Mouse (Mus musculus) megakaryocyte, embryonic 14.5 days (primary cell): ENCODE data around the gene Rsph1. TPM values are rescaled to one million over a fixed set of nuclear protein-coding genes. Genes with fewer than 3 reads are reported as not detected.

Source experiments
- H3K27me3 ChIP-seq: replicated peaks from 2 replicates; pipeline ENCODE3; 2012; ENCODE audit warnings: inconsistent platforms
- H3K36me3 ChIP-seq: replicated peaks from 2 replicates; pipeline ENCODE3; 2012; ENCODE audit warnings: low read length, inconsistent platforms, mixed read lengths
- H3K4me1 ChIP-seq: 2 replicates; pipeline ENCODE4 v1.6.1; 2012; ENCODE audit warnings: inconsistent platforms
- H3K4me3 ChIP-seq: replicated peaks from 2 replicates; pipeline ENCODE3; 2012; ENCODE audit warnings: moderate library complexity, mild to moderate bottlenecking, inconsistent platforms
- H3K9me3 ChIP-seq: 2 replicates; pipeline ENCODE4 v1.6.1; 2012; ENCODE audit warnings: inconsistent platforms
- FLI1 ChIP-seq: IDR thresholded peaks from 2 replicates; pipeline ENCODE4 v1.6.1; 2012; ENCODE audit warnings: low read length, inconsistent platforms, mixed read lengths
- GATA1 ChIP-seq: IDR thresholded peaks from 3 replicates; pipeline ENCODE4 v1.6.1; 2012; ENCODE audit warnings: mixed read lengths, low read length, inconsistent platforms, borderline replicate concordance
- polyA plus RNA-seq: library from polyadenylated mRNA; stranded (reverse); fragments of >175 nt; gene quantifications from 2 replicates; pipeline ENCODE4 v1.2.3, GENCODE M21; 2012; ENCODE audit warnings: low replicate concordance; ENCODE audit not compliant: insufficient read depth

Rsph1 gene
- polyA plus RNA-seq, result 0.12 TPM in 1 of 2 replicates, not detected in the other

DNA sequence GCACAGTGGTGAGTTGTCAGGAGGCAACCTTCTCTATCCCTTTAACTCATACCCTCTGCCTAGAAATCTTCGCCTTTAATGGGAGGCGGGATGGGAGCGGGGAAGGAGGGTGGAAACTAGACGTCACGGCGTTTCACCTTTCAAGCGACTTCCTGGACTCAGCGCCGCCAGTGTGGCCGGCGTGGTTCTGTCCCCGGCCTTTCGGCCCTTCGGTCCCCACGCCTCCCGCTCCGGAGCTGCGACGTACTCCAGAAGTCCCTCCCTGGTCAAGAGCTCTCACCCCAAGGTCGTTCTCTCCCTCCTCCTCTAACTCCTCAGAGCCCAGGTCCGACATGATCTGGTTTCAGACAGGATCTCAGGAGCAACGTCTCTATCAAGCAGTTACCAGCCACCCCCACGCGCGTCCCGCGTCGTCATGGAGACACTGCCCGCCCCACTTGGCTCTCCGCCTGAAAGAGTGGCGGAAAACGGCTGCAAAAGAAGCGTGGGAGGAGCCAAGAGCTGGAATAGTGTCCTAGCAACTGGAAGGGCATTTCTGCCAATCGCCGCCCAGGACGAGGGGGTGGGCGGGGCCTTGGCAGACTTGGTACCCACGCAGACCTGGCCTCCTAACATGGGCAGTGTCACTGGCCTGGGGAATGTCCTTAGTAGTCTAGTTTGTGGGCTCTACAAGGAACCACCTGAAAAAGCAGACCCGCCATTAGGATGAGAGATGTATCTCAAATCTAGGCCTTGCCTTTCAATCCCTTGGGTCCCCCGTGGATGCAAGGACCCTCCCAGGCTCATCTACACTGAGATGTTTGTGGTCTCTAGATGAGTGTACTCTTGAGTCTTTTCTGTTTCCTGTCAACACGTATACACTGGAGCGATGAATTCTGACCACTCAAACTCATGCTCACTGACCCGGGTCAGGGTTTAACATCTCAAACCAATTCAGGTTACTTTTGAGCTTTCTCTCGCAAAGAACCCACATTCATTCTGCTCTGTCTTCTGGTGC lies at the start of gene Rsph1:
Rsph1 (minus strand) TSS at position 462 of the 997 bp plus-strand sequence.
- H3K4me1 ChIP-seq, result peaks cover 42% of the 10 kb centered on the region
- no peaks in the 10 kb centered on the region for H3K36me3 ChIP-seq
- TF ChIP-seq GATA1 (no peak), FLI1 (no peak)
- peak within 1 kb of the TSS; percentile 85 for H3K4me3 ChIP-seq
- no peaks in the 10 kb centered on the region for H3K9me3 ChIP-seq
- peaks cover 53% of the 10 kb centered on the region for H3K27me3 ChIP-seq

DNA sequence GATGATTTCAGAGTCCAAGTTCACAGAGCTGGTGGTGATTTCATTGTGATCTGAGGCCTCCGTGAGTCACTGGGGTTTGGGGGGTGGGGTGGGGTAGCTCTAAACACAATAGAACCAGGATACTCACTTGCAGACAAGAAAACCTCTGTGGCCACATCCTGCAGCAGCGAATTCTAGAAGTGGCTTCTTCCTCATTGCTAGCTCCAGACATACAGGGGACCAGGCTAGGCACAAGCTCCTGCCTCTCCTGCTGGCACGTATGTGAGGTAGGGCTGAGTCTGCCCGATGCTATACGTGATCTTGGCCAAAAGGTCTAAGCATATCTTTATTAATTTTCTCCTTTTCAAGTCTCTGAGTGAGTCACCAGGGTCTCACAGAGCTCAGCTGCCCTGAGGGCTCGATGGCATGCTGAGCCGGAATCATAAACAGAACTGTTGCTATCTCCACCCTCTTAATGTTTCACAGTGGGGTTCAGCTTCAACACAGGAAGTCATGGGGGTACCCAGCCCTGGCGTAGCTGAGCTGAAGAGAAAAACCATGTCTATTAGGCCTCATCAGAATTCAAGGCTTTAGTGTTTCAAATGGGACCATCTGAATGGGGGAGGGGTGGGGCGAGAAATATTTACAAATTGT lies 49.2 kb upstream of the Rsph1 start:
- Histone ChIP-seq H3K27me3 (peaks cover 3% of the 10 kb centered on the region), H3K4me3 (peak overlapping the region; percentile 67), H3K9me3 (peaks cover 4% of the 10 kb centered on the region), H3K36me3 (peaks cover 72% of the 10 kb centered on the region), H3K4me1 (peaks cover 56% of the 10 kb centered on the region)
- TF ChIP-seq GATA1 (no peak), FLI1 (no peak)

DNA sequence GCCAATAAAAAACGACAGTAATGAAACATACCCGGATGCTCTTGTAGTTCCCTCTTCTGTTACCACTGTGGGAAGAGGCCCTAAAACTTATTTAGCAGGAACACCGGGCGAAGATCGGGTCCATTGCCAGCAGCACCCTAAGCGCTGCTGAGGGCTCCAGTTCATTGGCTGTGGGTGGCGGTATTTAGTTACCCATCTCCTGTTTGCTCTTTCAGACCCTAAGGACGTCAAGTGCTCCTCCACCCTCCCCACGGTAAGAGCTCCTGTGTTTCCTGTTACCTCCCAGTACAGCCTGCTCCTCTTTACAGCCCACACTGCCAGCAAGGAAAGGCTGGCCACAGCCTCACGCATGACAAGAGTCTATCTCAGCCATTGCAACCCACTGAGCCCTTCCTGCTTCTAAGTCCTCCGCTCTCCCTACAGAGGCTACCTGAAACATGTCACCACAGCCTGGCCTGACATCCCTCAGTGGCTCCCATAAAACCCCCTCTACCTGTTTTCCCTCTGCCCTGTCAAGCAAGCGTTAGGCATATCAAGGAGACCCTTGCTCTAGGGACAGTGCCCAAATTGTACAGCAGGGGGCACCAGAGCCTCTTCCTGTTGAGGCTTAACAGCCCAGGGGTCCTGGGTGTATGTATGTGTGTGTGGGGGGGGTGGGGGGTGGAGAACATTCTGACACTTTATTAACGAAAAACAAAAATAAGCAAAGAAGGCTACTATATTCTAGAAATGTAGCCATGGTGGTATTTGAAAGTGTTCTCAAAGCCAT lies 48.5 kb upstream of the Rsph1 start:
- no peak for TF ChIP-seq GATA1
- Histone ChIP-seq H3K27me3 (peaks cover 3% of the 10 kb centered on the region), H3K4me3 (peak overlapping the region; percentile 50), H3K4me1 (peaks cover 56% of the 10 kb centered on the region), H3K9me3 (no peaks in the 10 kb centered on the region), H3K36me3 (peaks cover 71% of the 10 kb centered on the region)

DNA sequence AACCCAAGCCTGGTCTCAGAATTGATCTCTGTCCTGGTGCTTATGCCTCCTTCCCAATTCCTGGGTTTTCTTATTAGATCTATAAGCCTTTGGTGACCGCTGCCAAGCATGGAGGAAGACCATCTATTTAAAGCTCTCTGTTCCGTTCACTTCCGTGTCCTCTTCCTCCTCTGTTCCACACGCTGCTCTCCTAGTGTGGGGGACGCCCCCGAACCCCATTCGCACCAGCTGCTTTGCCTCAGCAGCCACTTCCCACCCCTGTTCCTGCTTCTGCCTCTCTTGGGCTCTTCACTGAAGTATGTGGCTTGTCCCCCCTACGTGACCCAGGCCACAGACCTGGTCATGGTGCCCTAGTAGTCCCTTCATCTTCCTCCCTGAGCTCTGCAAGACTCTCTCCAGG lies 47.0 kb upstream of the Rsph1 start:
- no peak overlapping the region for H3K4me3 ChIP-seq
- peaks cover 73% of the 10 kb centered on the region for H3K36me3 ChIP-seq
- H3K4me1 ChIP-seq, result peaks cover 45% of the 10 kb centered on the region
- peaks cover 3% of the 10 kb centered on the region for H3K27me3 ChIP-seq
- TF ChIP-seq FLI1 (no peak), GATA1 (no peak)
- no peaks in the 10 kb centered on the region for H3K9me3 ChIP-seq

DNA sequence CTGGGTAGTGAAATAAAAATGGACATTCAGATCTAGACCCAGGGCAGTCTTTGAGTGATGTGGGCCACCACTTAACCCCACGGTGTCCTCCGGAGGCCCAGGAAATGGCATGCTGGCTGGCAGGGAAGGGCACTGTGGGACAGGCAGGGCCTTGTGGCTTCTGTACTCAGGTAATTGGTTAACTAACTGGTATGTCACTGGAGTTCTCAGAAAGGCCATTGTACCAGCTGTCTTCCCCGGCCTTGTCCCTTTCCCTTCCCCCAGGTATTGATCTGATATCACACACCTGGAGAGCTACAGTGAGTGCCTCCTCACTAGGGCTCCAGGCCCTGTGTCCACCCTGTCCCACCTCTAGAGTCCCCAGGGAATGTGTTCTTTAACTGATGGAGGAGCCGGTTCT lies 46.2 kb upstream of the Rsph1 start:
- Histone ChIP-seq H3K4me1 (peaks cover 37% of the 10 kb centered on the region), H3K36me3 (peaks cover 71% of the 10 kb centered on the region), H3K27me3 (peaks cover 3% of the 10 kb centered on the region), H3K4me3 (no peak overlapping the region), H3K9me3 (no peaks in the 10 kb centered on the region)
- TF ChIP-seq GATA1 (no peak), FLI1 (no peak)

DNA sequence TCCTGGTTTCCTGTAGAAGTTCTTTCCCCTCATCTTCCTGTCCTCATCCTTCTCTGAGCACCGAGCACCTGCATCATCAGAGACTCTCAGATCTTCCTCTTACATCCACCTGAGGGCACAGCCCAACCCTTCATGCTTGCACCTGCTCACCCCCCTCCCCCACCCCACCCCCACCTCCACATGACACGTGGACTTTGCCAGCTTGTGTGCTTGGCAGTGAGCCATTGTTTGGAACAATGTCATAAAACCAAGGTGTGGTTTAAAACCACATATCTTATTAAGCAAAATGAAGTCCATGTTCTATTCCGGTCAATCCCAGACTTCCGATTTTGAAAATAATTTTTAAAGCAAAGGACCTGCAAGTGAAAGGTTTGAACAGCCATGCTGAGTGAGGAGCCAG lies 45.3 kb upstream of the Rsph1 start:
- Histone ChIP-seq H3K4me1 (peaks cover 33% of the 10 kb centered on the region), H3K9me3 (no peaks in the 10 kb centered on the region), H3K4me3 (no peak overlapping the region), H3K36me3 (peaks cover 75% of the 10 kb centered on the region), H3K27me3 (peaks cover 3% of the 10 kb centered on the region)
- TF ChIP-seq FLI1 (no peak), GATA1 (no peak)

DNA sequence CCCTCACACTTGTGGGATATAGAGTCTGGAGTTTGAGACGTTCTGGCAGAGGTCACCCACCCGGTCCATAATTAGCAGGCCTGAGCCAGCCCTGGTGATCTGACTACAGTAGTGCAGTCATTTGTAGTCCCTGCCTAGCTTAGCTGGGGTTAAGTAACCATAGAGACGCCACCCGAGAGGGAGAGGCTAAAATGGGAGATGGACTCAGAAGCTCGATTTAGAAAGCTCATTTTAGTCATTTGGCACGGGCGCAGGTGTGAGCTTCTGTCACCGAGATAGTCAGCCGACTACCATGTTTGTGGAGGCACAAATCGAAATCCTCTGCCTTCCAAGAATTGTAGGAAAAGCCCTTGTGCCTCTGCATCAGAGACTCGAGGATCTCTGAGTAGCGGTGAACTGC lies 44.2 kb upstream of the Rsph1 start:
- Histone ChIP-seq H3K27me3 (peaks cover 3% of the 10 kb centered on the region), H3K9me3 (no peaks in the 10 kb centered on the region), H3K4me3 (no peak overlapping the region), H3K4me1 (peaks cover 23% of the 10 kb centered on the region), H3K36me3 (peaks cover 83% of the 10 kb centered on the region)
- TF ChIP-seq FLI1, result no peak
- TF ChIP-seq GATA1, result no peak

DNA sequence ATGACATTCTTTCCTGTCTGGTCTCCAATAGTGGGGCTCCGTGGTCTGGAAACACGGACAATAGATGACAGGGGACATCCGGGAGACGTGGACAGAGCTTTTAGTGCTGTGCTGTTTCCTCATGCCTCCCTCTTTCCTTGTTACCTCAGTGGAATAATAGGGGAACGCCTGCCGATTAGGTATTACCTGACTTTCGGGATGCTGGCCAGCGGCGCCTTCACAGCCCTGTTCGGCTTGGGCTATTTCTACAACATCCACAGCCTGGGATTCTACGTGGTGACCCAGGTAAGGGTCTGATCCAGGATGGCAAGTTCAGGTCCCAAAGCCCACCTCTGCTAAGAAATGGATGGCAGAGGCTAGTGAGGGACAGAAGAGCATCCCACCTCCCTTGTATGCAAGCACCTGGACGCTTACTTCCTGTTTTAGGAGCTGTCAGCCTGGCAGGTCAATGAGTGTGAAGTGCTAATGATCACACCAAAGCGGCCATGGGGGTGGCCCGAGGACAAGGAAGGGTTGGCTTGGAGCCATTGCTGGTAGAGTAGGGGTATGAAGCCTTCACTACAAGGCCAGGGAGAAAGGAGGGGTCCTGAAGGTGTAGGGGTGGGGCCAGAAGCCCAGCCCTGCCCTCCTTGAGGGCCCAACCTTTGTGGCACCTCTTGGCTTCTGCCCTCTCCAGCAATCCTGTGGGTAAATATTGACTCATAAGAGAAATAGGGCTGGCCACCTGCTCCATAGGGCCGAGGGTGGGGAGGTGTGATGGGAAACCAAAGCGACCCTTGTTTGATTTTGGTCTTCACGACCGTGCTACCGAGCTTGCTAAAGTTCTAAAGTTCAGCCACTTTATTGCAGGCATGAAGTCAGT lies 42.0 kb upstream of the Rsph1 start:
- no peaks in the 10 kb centered on the region for H3K9me3 ChIP-seq
- no peaks in the 10 kb centered on the region for H3K27me3 ChIP-seq
- H3K36me3 ChIP-seq, result peaks cover 86% of the 10 kb centered on the region
- TF ChIP-seq FLI1, result no peak
- no peak for TF ChIP-seq GATA1
- H3K4me1 ChIP-seq, result no peaks in the 10 kb centered on the region; the same call in 1 of the 2 replicates
- H3K4me3 ChIP-seq, result no peak overlapping the region

DNA sequence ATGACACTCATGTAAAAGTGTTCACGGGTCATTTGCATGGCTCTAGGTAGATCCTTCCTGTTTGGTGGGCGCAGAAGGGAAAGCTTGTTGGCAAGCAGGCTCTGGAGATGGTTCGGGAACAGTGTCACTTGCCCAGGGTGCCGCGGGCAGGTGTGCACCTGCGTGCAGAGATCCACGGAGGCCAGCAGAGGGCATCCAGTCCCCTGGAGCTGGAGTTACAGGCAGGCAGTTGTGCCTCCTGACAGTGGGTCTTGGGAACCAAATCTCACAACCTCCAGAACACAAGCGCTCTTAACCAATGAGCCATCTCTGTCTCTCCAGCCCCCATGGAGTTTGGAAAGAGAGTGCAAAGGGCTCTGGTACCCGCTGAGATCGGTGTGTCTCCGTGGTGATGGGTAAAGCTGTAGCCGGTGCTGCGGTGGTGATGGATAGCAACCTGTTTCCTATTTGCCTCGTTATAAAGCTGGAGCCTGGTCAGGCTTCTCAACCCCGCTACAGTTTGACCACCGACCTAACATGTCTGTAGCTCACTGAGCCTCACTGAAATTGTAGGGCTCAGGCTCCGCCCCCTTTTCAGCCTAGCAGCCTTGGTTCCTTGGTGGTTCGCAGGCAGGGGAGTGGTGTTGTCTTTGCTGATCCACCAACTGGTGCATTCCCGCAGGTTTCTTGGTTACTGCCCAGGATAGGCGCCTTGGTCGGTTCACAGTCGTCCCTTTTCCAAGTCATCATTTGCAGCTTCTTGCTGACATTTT lies 40.5 kb upstream of the Rsph1 start:
- Histone ChIP-seq H3K36me3 (peaks cover 79% of the 10 kb centered on the region), H3K9me3 (no peaks in the 10 kb centered on the region), H3K27me3 (no peaks in the 10 kb centered on the region), H3K4me3 (no peak overlapping the region), H3K4me1 (no peaks in the 10 kb centered on the region)
- TF ChIP-seq FLI1 (no peak), GATA1 (no peak)
